Mouse (Mus musculus): ENCODE data around the gene Opcml.

GRCm38 (mm10) chr9:28686942-28687611 is 896.5 kb downstream of the Opcml start:
- TF ChIP-seq CTCF (IDR thresholded peaks at IDR 0.05; ENCODE audit: control insufficient read depth, insufficient read depth, low read length) (no peak), POLR2A (IDR thresholded peaks at IDR 0.05; ENCODE audit: borderline replicate concordance, control insufficient read depth, low read depth, low read length) (no peak)
